Mouse (Mus musculus) small intestine, adult 2 months (tissue): ENCODE data around the gene Tldc2.

ENCODE experiments used
- CTCF ChIP-seq: fragments of 200-500 bp; IDR thresholded peaks from 2 replicates; pipeline ENCODE4 v1.5.1; 2012; ENCODE audit warnings: low read depth, mild to moderate bottlenecking, control low read depth, inconsistent platforms, low read length, moderate library complexity, mixed read lengths; ENCODE audit not compliant: insufficient replicate concordance, insufficient read length; ENCODE audit errors: extremely low read depth
- POLR2A ChIP-seq: fragments of 200-500 bp; IDR thresholded peaks from 2 replicates; pipeline ENCODE4 v1.6.1; 2012; ENCODE audit warnings: low read depth, mild to moderate bottlenecking, control low read depth, inconsistent platforms, low read length, moderate library complexity

- TF ChIP-seq CTCF (peak; percentile 90; the same call in 1 of the 2 replicates), POLR2A (no peak)
Measured at GRCm38 (mm10) chr2:157095005-157095755, 8.3 kb downstream of the Tldc2 start.
